Mouse (Mus musculus) kidney, embryonic 16.5 days (tissue): ENCODE results near the gene Socs3. TPM values are rescaled to one million over a fixed set of nuclear protein-coding genes. Genes with fewer than 3 reads are reported as not detected.

Source experiments
- ATAC-seq: fragments of 200-750 bp; cut with Nextera tagmentation; 2 replicates; pipeline ENCODE4 v1.8.0; 2017; ENCODE audit warnings: moderate TSS enrichment; ENCODE audit not compliant: low FRiP score, low TSS enrichment
- H3K27ac ChIP-seq: fragments of 300-500 bp; sonication (generic); 2 replicates; pipeline ENCODE4 v1.5.1; 2014; ENCODE audit warnings: low read length
- H3K27me3 ChIP-seq: fragments of 300-500 bp; sonication (generic); 2 replicates; pipeline ENCODE4 v1.6.1; 2014; ENCODE audit warnings: low read length, control low read depth, mixed read lengths; ENCODE audit not compliant: insufficient read depth
- H3K36me3 ChIP-seq: fragments of 300-500 bp; sonication (generic); 2 replicates; pipeline ENCODE4 v1.6.1; 2014; ENCODE audit warnings: low read length, control low read depth, mixed read lengths; ENCODE audit not compliant: insufficient read depth
- H3K4me1 ChIP-seq: fragments of 300-500 bp; sonication (generic); 2 replicates; pipeline ENCODE4 v1.6.1; 2014; ENCODE audit warnings: low read length, control low read depth, mixed read lengths; ENCODE audit not compliant: insufficient read depth
- H3K4me2 ChIP-seq: fragments of 300-500 bp; sonication (generic); replicated peaks from 2 replicates; pipeline ENCODE4 v1.6.1; 2014; ENCODE audit warnings: low read depth, low read length
- H3K4me3 ChIP-seq: fragments of 300-500 bp; sonication (generic); 2 replicates; pipeline ENCODE4 v1.5.1; 2014; ENCODE audit warnings: mild to moderate bottlenecking, low read length
- H3K9ac ChIP-seq: fragments of 300-500 bp; sonication (generic); replicated peaks from 2 replicates; pipeline ENCODE4 v1.6.1; 2014; ENCODE audit warnings: low read length
- H3K9me3 ChIP-seq: fragments of 300-500 bp; sonication (generic); 2 replicates; pipeline ENCODE4 v1.6.1; 2016; ENCODE audit warnings: low read length, control low read depth
- WGBS: fragments of 180-500 bp; shearing (Covaris S2); extraction: QIAGEN DNeasy Blood & Tissue Kit; methylation state at CpG from one replicate; pipeline ENCODE4 v1.1.7; 2014; 5-methylcytosine and 5-hydroxymethylcytosine counted together
- polyA plus RNA-seq: library from polyadenylated mRNA; unstranded; fragments of >200 nt; fragmentation: Nextera tagmentation; extraction: Ambion mirVana; gene quantifications from 2 replicates; pipeline ENCODE4 v1.2.1, GENCODE M21; 2015

The Socs3 gene
- polyA plus RNA-seq, 1 experiment from 2014 or later = 15.9 TPM

DNA sequence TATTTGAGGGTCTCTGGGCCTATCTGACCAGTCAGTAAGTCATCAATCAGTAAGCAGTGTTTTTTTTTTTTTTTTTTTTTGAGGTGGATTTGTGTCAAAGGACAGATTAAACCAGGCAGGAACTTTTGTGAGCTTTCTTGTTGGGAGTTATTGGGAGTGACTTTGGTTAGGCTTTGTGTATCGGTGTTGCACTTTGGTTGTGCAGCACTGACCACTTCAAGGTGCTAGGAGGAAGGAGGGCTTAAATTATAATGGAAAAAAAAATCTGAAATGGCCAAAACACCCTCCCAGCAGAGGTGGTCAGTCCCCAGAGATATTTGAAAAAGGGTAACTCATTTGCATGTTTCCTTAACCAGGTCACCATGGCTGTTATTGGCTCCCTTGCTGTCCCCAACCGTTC lies 27.2 kb upstream of the Socs3 start:
- no peak overlapping the region for H3K27ac ChIP-seq
- H3K9me3 ChIP-seq = no peaks in the 10 kb centered on the region
- no peak for ATAC-seq
- H3K36me3 ChIP-seq = peaks cover 20% of the 10 kb centered on the region
- H3K27me3 ChIP-seq = no peaks in the 10 kb centered on the region
- H3K4me2 ChIP-seq = no peak overlapping the region
- WGBS = 98% methylated on average over 2 of the region's 2 CpGs
- H3K9ac ChIP-seq = no peak overlapping the region
- peaks cover 37% of the 10 kb centered on the region for H3K4me1 ChIP-seq
- H3K4me3 ChIP-seq = no peak overlapping the region

DNA sequence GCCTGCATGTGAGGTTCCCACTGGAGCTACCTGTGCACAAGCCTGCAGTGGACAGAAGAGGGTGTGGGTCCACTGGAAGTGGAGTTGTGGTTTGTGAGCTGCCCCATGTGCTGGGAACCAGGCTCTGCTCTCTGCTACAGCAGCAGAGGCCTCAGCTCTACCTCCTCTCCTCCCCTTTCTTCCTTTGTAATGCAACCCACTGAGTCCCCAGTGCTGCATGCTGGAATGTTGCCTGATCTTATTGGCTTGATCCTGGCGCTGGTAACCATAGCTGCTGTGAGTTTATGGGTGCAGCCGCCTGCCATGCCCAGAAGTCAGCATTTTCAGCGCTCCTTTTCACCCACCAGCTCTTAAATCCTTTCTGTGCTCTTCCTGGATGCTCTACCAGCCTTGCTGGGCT lies 26.2 kb upstream of the Socs3 start:
- Histone ChIP-seq H3K27me3 (no peaks in the 10 kb centered on the region), H3K27ac (no peak overlapping the region), H3K4me3 (no peak overlapping the region), H3K9ac (no peak overlapping the region), H3K9me3 (no peaks in the 10 kb centered on the region), H3K4me2 (no peak overlapping the region), H3K36me3 (peaks cover 10% of the 10 kb centered on the region), H3K4me1 (peaks cover 44% of the 10 kb centered on the region)
- ATAC-seq = no peak
- WGBS = 40% methylated on average over 3 of the region's 3 CpGs

GRCm38 (mm10) chr11:117995661-117996060 lies 25.8 kb upstream of the Socs3 start:
- H3K4me2 ChIP-seq = no peak overlapping the region
- no peak overlapping the region for H3K4me3 ChIP-seq
- H3K27ac ChIP-seq = no peak overlapping the region
- ATAC-seq = no peak
- peaks cover 6% of the 10 kb centered on the region for H3K36me3 ChIP-seq
- WGBS = 67% methylated on average over 3 of the region's 3 CpGs
- H3K4me1 ChIP-seq = peaks cover 44% of the 10 kb centered on the region
- no peaks in the 10 kb centered on the region for H3K27me3 ChIP-seq
- H3K9ac ChIP-seq = no peak overlapping the region
- H3K9me3 ChIP-seq = no peaks in the 10 kb centered on the region

- ATAC-seq = no peak
- H3K27ac ChIP-seq = no peak overlapping the region
- H3K9me3 ChIP-seq = no peaks in the 10 kb centered on the region
- WGBS = 79% methylated on average over 2 of the region's 2 CpGs
- H3K4me2 ChIP-seq = no peak overlapping the region
- H3K4me1 ChIP-seq = peaks cover 44% of the 10 kb centered on the region
- H3K9ac ChIP-seq = no peak overlapping the region
- no peak overlapping the region for H3K4me3 ChIP-seq
- H3K27me3 ChIP-seq = no peaks in the 10 kb centered on the region
- H3K36me3 ChIP-seq = peaks cover 6% of the 10 kb centered on the region
Observed at GRCm38 (mm10) chr11:117995255-117995654, 25.4 kb upstream of the Socs3 start.

DNA sequence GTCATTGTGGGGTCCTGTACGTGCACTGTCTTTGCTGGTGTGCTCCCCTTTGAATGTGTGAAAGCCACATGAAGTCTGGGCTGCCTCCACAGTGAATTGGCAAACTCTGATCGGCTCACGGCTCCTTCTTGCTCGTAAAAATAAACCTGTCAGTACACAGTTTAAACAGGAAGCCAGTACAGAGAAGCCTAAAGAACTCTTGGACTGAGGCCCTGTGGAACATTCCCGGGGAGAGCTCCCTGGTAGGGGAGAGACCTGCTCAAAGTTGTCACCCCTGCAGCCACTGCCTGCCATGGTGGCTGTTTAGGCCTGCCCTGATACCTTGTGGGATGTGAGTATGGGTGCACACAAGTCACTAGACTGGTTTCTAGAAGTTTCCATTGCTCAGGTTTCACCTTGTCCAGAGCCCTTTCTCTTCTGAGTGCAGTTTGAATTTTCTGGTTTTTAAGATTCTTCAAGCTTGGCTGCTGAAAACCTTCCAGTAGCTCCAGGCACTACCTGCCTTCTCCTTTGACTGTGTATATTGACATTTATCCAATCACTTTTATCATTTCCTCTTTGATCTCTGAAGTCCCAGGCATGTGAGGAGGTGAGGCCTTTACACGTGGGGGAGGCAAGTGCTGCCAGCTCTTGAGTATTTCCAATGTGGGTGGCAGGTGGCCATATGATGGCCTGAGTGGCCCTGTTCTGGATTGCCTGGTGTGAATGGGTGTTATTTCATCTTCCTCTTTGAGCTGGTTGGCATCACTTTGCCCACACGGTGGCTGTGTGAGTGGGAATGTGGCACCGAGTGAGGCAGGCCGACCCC lies 24.6 kb upstream of the Socs3 start:
- Histone ChIP-seq H3K9ac (0 out of 2 replicates have a peak overlapping the region, but pooled peaks have one; percentile 42), H3K4me3 (no peak overlapping the region), H3K4me2 (no peak overlapping the region; the same call in 1 of the 2 replicates)

DNA sequence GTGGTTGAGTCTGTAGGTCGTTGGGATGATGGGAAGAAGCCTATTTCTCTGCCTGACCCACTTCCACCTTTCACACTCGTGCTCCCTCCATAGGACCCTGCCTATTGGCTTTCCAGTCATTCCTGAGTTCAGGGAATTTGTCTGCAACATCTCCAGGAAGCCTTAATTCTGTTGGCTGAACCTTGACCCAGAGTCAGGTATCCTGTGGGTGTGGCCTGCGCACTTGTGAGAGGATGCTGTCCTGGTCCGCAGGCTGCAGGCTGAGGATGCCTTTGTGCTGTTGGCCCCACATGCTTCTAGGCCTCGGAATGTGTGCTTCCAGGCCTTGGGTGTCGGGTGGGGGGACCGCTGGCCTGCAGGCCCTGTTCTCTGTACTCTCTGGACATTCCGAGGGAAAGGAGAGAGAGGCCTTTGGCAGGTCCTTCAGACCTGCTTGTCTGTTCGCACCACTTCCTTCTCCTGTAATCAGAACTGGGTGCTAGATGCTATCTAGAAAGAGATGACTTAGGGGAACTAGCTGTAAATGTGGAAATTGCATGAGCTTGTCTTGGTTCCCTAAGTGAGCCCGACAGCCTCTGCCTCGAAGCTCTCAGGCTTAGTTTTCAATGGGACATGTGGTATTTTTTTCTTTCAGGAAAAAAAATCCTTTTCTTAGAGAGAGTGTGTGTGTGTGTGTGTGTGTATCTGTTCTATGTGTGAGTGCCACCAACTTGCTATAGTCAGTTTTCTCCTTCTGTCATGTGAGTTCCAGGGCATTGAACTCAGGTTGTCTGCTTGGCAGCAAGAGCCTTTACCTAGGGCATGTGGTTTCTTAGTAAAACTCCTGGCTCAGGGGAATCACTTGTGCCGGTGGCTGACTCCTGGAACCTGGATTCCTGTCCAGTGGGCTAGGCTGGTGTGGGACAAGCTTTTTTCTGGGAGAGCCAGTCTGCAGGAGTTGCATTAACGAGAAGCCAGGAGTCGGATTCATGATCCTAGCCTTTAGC lies 23.6 kb upstream of the Socs3 start:
- Histone ChIP-seq H3K36me3 (no peaks in the 10 kb centered on the region), H3K27ac (peak overlapping the region; percentile 64), H3K27me3 (no peaks in the 10 kb centered on the region), H3K4me2 (no peak overlapping the region; the same call in 1 of the 2 replicates), H3K4me3 (no peak overlapping the region), H3K4me1 (peaks cover 52% of the 10 kb centered on the region), H3K9ac (0 out of 2 replicates have a peak overlapping the region, but pooled peaks have one; percentile 42), H3K9me3 (no peaks in the 10 kb centered on the region)
- ATAC-seq = no peak
- WGBS = 69% methylated on average over 14 of the region's 14 CpGs

More for the DNA sequence above, 24.6 kb upstream of the Socs3 start:
- Histone ChIP-seq H3K9me3 (no peaks in the 10 kb centered on the region), H3K4me1 (peaks cover 52% of the 10 kb centered on the region), H3K27ac (peak overlapping the region; percentile 64), H3K27me3 (no peaks in the 10 kb centered on the region), H3K36me3 (no peaks in the 10 kb centered on the region)
- 41% methylated on average over 9 of the region's 9 CpGs for WGBS
- 0 out of 2 replicates have a peak, but pooled peaks have one; percentile 10 for ATAC-seq

GRCm38 (mm10) chr11:117991502-117992470 lies 21.9 kb upstream of the Socs3 start:
- H3K4me3 ChIP-seq = no peak overlapping the region
- peaks cover 62% of the 10 kb centered on the region for H3K4me1 ChIP-seq
- H3K36me3 ChIP-seq = no peaks in the 10 kb centered on the region

DNA sequence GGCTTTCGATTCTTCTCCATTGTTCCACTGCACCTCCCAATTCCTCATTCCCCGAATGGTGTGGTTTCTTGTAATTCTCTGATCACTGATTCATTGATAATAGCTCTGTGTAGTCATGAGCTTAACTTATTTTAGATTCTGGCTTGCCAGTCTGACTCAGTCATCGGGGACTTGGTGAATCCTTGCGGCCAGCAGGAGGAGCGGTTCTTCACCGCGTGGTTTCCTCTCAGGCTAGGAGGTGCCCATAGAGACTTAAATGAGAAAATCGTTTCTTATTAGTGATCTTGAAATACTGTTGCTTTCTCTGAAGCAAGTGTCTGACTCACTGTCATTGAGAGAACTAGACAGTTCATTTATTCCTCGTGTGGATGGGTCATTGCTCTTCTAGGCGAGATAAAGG lies 20.1 kb upstream of the Socs3 start:
- Histone ChIP-seq H3K9ac (no peak overlapping the region), H3K9me3 (no peaks in the 10 kb centered on the region), H3K36me3 (no peaks in the 10 kb centered on the region), H3K27me3 (no peaks in the 10 kb centered on the region), H3K4me2 (no peak overlapping the region), H3K27ac (no peak overlapping the region), H3K4me3 (no peak overlapping the region), H3K4me1 (peaks cover 54% of the 10 kb centered on the region)
- 50% methylated on average over 10 of the region's 10 CpGs for WGBS
- ATAC-seq = no peak

More at GRCm38 (mm10) chr11:117991502-117992470, 21.9 kb upstream of the Socs3 start:
- no peak overlapping the region for H3K9ac ChIP-seq
- 66% methylated on average over 9 of the region's 9 CpGs for WGBS
- no peak overlapping the region for H3K4me2 ChIP-seq
- no peaks in the 10 kb centered on the region for H3K9me3 ChIP-seq
- no peaks in the 10 kb centered on the region for H3K27me3 ChIP-seq
- H3K27ac ChIP-seq = no peak overlapping the region
- ATAC-seq = no peak

GRCm38 (mm10) chr11:117989241-117989640 lies 19.4 kb upstream of the Socs3 start:
- Histone ChIP-seq H3K4me3 (no peak overlapping the region), H3K4me2 (no peak overlapping the region), H3K27me3 (no peaks in the 10 kb centered on the region), H3K4me1 (peaks cover 47% of the 10 kb centered on the region), H3K36me3 (no peaks in the 10 kb centered on the region), H3K9ac (no peak overlapping the region), H3K9me3 (no peaks in the 10 kb centered on the region), H3K27ac (no peak overlapping the region)
- no peak for ATAC-seq
- WGBS = 92% methylated on average over 4 of the region's 4 CpGs
